Mouse (Mus musculus) G1E (cell line): Measurements from ENCODE around the gene Lcp1.

ENCODE experiments used
- CTCF ChIP-seq: IDR thresholded peaks from 2 replicates; pipeline ENCODE4 v1.5.1; 2012; ENCODE audit warnings: low read depth, low read length, inconsistent platforms, mixed read lengths
- GATA1 ChIP-seq: IDR thresholded peaks from 2 replicates; pipeline ENCODE4 v1.6.1; 2012; ENCODE audit warnings: borderline replicate concordance, low read length, inconsistent platforms, mixed read lengths
- TAL1 ChIP-seq: conservative IDR thresholded peaks from 2 replicates; pipeline ENCODE4 v1.6.1; 2012; ENCODE audit warnings: low read depth, low read length, inconsistent platforms, mixed read lengths

GRCm38 (mm10) chr14:75176425-75177045 lies 45.6 kb downstream of the Lcp1 start:
- TF ChIP-seq GATA1: no peak
- no peak for TF ChIP-seq CTCF
- no peak for TF ChIP-seq TAL1
